Mouse (Mus musculus): ENCODE results near the gene Ppp2r5a. TPM values are rescaled to one million over a fixed set of nuclear protein-coding genes. Genes with fewer than 3 reads are reported as not detected.
A peak's percentile ranks its signal among the peaks of the same experiment; 100 is the strongest.
"Not testable (repeated sequence)": the region's sequence is repeated elsewhere in the genome, so short reads cannot be mapped to it uniquely, and the experiment has no call there.

Gene Ppp2r5a
- polyA plus RNA-seq, 1 experiment from 2014 or later: 10.5 TPM

- 48% methylated on average over 4 of the region's 4 CpGs for WGBS
- Histone ChIP-seq H3K36me3 (ENCODE audit: control insufficient read depth, insufficient read depth, low read length) (no peaks in the 10 kb centered on the region), H3K4me3 (ENCODE audit: low read depth, low read length) (no peak overlapping the region), H3K9ac (ENCODE audit: low read length) (no peak overlapping the region), H3K4me1 (ENCODE audit: control insufficient read depth, insufficient read depth, low read length) (peaks cover 8% of the 10 kb centered on the region; the same call in 1 of the 2 replicates), H3K27ac (ENCODE audit: low read depth, low read length) (no peak overlapping the region), H3K9me3 (replicated peaks; ENCODE audit: control insufficient read depth, low read length) (no peaks in the 10 kb centered on the region), H3K27me3 (replicated peaks; ENCODE audit: control insufficient read depth, insufficient read depth, low read length) (no peaks in the 10 kb centered on the region), H3K4me2 (ENCODE audit: low read length) (no peak overlapping the region)
- ATAC-seq (no peak), DNase-seq (ENCODE audit: low spot score) (no peak)
Measured at GRCm38 (mm10) chr1:191438546-191438945, 35.5 kb upstream of the Ppp2r5a start.

- DNase-seq (ENCODE audit: low spot score): no peak
- Histone ChIP-seq H3K4me3 (ENCODE audit: low read depth, low read length) (no peak overlapping the region), H3K27ac (ENCODE audit: low read depth, low read length) (no peak overlapping the region), H3K4me2 (ENCODE audit: low read length) (no peak overlapping the region), H3K27me3 (replicated peaks; ENCODE audit: control insufficient read depth, insufficient read depth, low read length) (no peaks in the 10 kb centered on the region), H3K4me1 (ENCODE audit: control insufficient read depth, insufficient read depth, low read length) (peaks cover 8% of the 10 kb centered on the region; the same call in 1 of the 2 replicates), H3K9ac (ENCODE audit: low read length) (no peak overlapping the region), H3K9me3 (replicated peaks; ENCODE audit: control insufficient read depth, low read length) (no peaks in the 10 kb centered on the region), H3K36me3 (ENCODE audit: control insufficient read depth, insufficient read depth, low read length) (no peaks in the 10 kb centered on the region)
- WGBS: 19% methylated on average over 3 of the region's 3 CpGs
- no peak for ATAC-seq
Measured at GRCm38 (mm10) chr1:191436647-191437046, 33.6 kb upstream of the Ppp2r5a start.

GRCm38 (mm10) chr1:191435359-191435758 is 32.3 kb upstream of the Ppp2r5a start:
- Histone ChIP-seq H3K27me3 (replicated peaks; ENCODE audit: control insufficient read depth, insufficient read depth, low read length) (no peaks in the 10 kb centered on the region), H3K9me3 (replicated peaks; ENCODE audit: control insufficient read depth, low read length) (no peaks in the 10 kb centered on the region), H3K9ac (ENCODE audit: low read length) (no peak overlapping the region), H3K36me3 (ENCODE audit: control insufficient read depth, insufficient read depth, low read length) (no peaks in the 10 kb centered on the region), H3K27ac (ENCODE audit: low read depth, low read length) (no peak overlapping the region), H3K4me3 (ENCODE audit: low read depth, low read length) (no peak overlapping the region), H3K4me2 (ENCODE audit: low read length) (no peak overlapping the region), H3K4me1 (ENCODE audit: control insufficient read depth, insufficient read depth, low read length) (peaks cover 8% of the 10 kb centered on the region; the same call in 1 of the 2 replicates)
- DNase-seq (ENCODE audit: low spot score) (peak; percentile 56), ATAC-seq (peak; percentile 61)
- WGBS: 5% methylated on average over 1 of the region's 1 CpGs

GRCm38 (mm10) chr1:191432531-191432930 is 29.5 kb upstream of the Ppp2r5a start:
- H3K27ac ChIP-seq (ENCODE audit: low read depth, low read length): no peak overlapping the region
- H3K36me3 ChIP-seq (ENCODE audit: control insufficient read depth, insufficient read depth, low read length): no peaks in the 10 kb centered on the region
- ATAC-seq: no peak
- DNase-seq (ENCODE audit: low spot score): no peak
- peaks cover 8% of the 10 kb centered on the region; the same call in 1 of the 2 replicates for H3K4me1 ChIP-seq (ENCODE audit: control insufficient read depth, insufficient read depth, low read length)
- 47% methylated on average over 7 of the region's 7 CpGs for WGBS
- no peak overlapping the region for H3K4me2 ChIP-seq (ENCODE audit: low read length)
- no peaks in the 10 kb centered on the region for H3K27me3 ChIP-seq (replicated peaks; ENCODE audit: control insufficient read depth, insufficient read depth, low read length)
- H3K4me3 ChIP-seq (ENCODE audit: low read depth, low read length): no peak overlapping the region
- H3K9ac ChIP-seq (ENCODE audit: low read length): no peak overlapping the region
- no peaks in the 10 kb centered on the region for H3K9me3 ChIP-seq (replicated peaks; ENCODE audit: control insufficient read depth, low read length)

- ATAC-seq (no peak), DNase-seq (ENCODE audit: low spot score) (no peak)
- Histone ChIP-seq H3K4me2 (ENCODE audit: low read length) (no peak overlapping the region), H3K4me1 (ENCODE audit: control insufficient read depth, insufficient read depth, low read length) (peaks cover 8% of the 10 kb centered on the region; the same call in 1 of the 2 replicates), H3K9me3 (replicated peaks; ENCODE audit: control insufficient read depth, low read length) (no peaks in the 10 kb centered on the region), H3K27ac (ENCODE audit: low read depth, low read length) (no peak overlapping the region), H3K36me3 (ENCODE audit: control insufficient read depth, insufficient read depth, low read length) (no peaks in the 10 kb centered on the region), H3K27me3 (replicated peaks; ENCODE audit: control insufficient read depth, insufficient read depth, low read length) (no peaks in the 10 kb centered on the region), H3K4me3 (ENCODE audit: low read depth, low read length) (no peak overlapping the region), H3K9ac (ENCODE audit: low read length) (no peak overlapping the region)
- 85% methylated on average over 15 of the region's 15 CpGs for WGBS
Measured at GRCm38 (mm10) chr1:191432023-191432422, 29.0 kb upstream of the Ppp2r5a start.

- Histone ChIP-seq H3K4me2 (ENCODE audit: low read length) (no peak overlapping the region), H3K9me3 (replicated peaks; ENCODE audit: control insufficient read depth, low read length) (no peaks in the 10 kb centered on the region), H3K4me3 (ENCODE audit: low read depth, low read length) (no peak overlapping the region), H3K4me1 (ENCODE audit: control insufficient read depth, insufficient read depth, low read length) (peaks cover 1% of the 10 kb centered on the region; the same call in 1 of the 2 replicates), H3K27ac (ENCODE audit: low read depth, low read length) (no peak overlapping the region), H3K9ac (ENCODE audit: low read length) (no peak overlapping the region), H3K36me3 (ENCODE audit: control insufficient read depth, insufficient read depth, low read length) (no peaks in the 10 kb centered on the region), H3K27me3 (replicated peaks; ENCODE audit: control insufficient read depth, insufficient read depth, low read length) (no peaks in the 10 kb centered on the region)
- ATAC-seq (no peak), DNase-seq (ENCODE audit: low spot score) (no peak)
- 74% methylated on average over 7 of the region's 7 CpGs for WGBS
Measured at GRCm38 (mm10) chr1:191430121-191430520, 27.0 kb upstream of the Ppp2r5a start.

GRCm38 (mm10) chr1:191425884-191426283 is 22.8 kb upstream of the Ppp2r5a start:
- H3K4me1 ChIP-seq (ENCODE audit: control insufficient read depth, insufficient read depth, low read length): no peaks in the 10 kb centered on the region
- no peaks in the 10 kb centered on the region for H3K27me3 ChIP-seq (replicated peaks; ENCODE audit: control insufficient read depth, insufficient read depth, low read length)
- no peak overlapping the region for H3K9ac ChIP-seq (ENCODE audit: low read length)
- ATAC-seq: no peak
- H3K4me3 ChIP-seq (ENCODE audit: low read depth, low read length): no peak overlapping the region
- no peak overlapping the region for H3K4me2 ChIP-seq (ENCODE audit: low read length)
- WGBS: 78% methylated on average over 7 of the region's 7 CpGs
- H3K27ac ChIP-seq (ENCODE audit: low read depth, low read length): no peak overlapping the region
- no peak for DNase-seq (ENCODE audit: low spot score)
- H3K9me3 ChIP-seq (replicated peaks; ENCODE audit: control insufficient read depth, low read length): no peaks in the 10 kb centered on the region
- H3K36me3 ChIP-seq (ENCODE audit: control insufficient read depth, insufficient read depth, low read length): no peaks in the 10 kb centered on the region

- 68% methylated on average over 2 of the region's 2 CpGs for WGBS
- H3K4me1 ChIP-seq (ENCODE audit: control insufficient read depth, insufficient read depth, low read length): no peaks in the 10 kb centered on the region
- DNase-seq (ENCODE audit: low spot score): no peak
- no peak overlapping the region for H3K4me2 ChIP-seq (ENCODE audit: low read length)
- no peak overlapping the region for H3K9ac ChIP-seq (ENCODE audit: low read length)
- no peaks in the 10 kb centered on the region for H3K36me3 ChIP-seq (ENCODE audit: control insufficient read depth, insufficient read depth, low read length)
- H3K27me3 ChIP-seq (replicated peaks; ENCODE audit: control insufficient read depth, insufficient read depth, low read length): no peaks in the 10 kb centered on the region
- no peaks in the 10 kb centered on the region for H3K9me3 ChIP-seq (replicated peaks; ENCODE audit: control insufficient read depth, low read length)
- H3K27ac ChIP-seq (ENCODE audit: low read depth, low read length): no peak overlapping the region
- no peak overlapping the region for H3K4me3 ChIP-seq (ENCODE audit: low read depth, low read length)
- ATAC-seq: no peak
Measured at GRCm38 (mm10) chr1:191423201-191423600, 20.1 kb upstream of the Ppp2r5a start.

GRCm38 (mm10) chr1:191422714-191423113 is 19.6 kb upstream of the Ppp2r5a start:
- H3K4me1 ChIP-seq (ENCODE audit: control insufficient read depth, insufficient read depth, low read length); H3K4me2 ChIP-seq (ENCODE audit: low read length); ATAC-seq; H3K27me3 ChIP-seq (replicated peaks; ENCODE audit: control insufficient read depth, insufficient read depth, low read length); DNase-seq (ENCODE audit: low spot score); H3K9me3 ChIP-seq (replicated peaks; ENCODE audit: control insufficient read depth, low read length); H3K36me3 ChIP-seq (ENCODE audit: control insufficient read depth, insufficient read depth, low read length); H3K9ac ChIP-seq (ENCODE audit: low read length); H3K4me3 ChIP-seq (ENCODE audit: low read depth, low read length); H3K27ac ChIP-seq (ENCODE audit: low read depth, low read length): not testable (repeated sequence)
- 69% methylated on average over 3 of the region's 3 CpGs for WGBS

Data from forebrain, embryonic 14.5 days (tissue).